Mouse (Mus musculus) spleen, adult 2 months (tissue): ENCODE data around the gene Atoh7. TPM values are rescaled to one million over a fixed set of nuclear protein-coding genes. Genes with fewer than 3 reads are reported as not detected.

Experiments
- DNase-seq, 2 experiments: peaks; one replicate each; pipeline versions ENCODE4 v3.0.0 to v3.0.0-alpha.2; 2012 to 2021; ENCODE audit warnings: low spot score in 2 of 2, low read depth in 1 of 2
- H3K27ac ChIP-seq: fragments of 200-500 bp; 2 replicates; pipeline ENCODE4 v1.5.1; 2012; ENCODE audit warnings: low read length, inconsistent platforms; ENCODE audit not compliant: insufficient read depth
- H3K27me3 ChIP-seq: fragments of 200-500 bp; 2 replicates; pipeline ENCODE4 v1.6.1; 2012; ENCODE audit warnings: mild to moderate bottlenecking, moderate library complexity, low read length, inconsistent platforms; ENCODE audit not compliant: control insufficient read depth, insufficient read depth
- H3K36me3 ChIP-seq: fragments of 200-500 bp; 2 replicates; pipeline ENCODE4 v1.6.1; 2012; ENCODE audit warnings: mild to moderate bottlenecking, low read length, inconsistent platforms; ENCODE audit not compliant: control insufficient read depth, insufficient read depth
- H3K4me1 ChIP-seq: fragments of 200-500 bp; 2 replicates; pipeline ENCODE4 v1.6.1; 2011; ENCODE audit warnings: inconsistent platforms; ENCODE audit not compliant: control insufficient read depth, insufficient read depth, insufficient read length
- H3K4me3 ChIP-seq: fragments of 200-500 bp; 2 replicates; pipeline ENCODE4 v1.5.1; 2011; ENCODE audit warnings: mild to moderate bottlenecking, inconsistent platforms; ENCODE audit not compliant: insufficient read depth, insufficient read length; ENCODE audit errors: extremely low read depth
- CTCF ChIP-seq: fragments of 200-500 bp; IDR thresholded peaks from 2 replicates; pipeline ENCODE4 v1.5.1; 2011; ENCODE audit warnings: mild to moderate bottlenecking, inconsistent platforms; ENCODE audit not compliant: insufficient read depth, insufficient read length, insufficient replicate concordance; ENCODE audit errors: extremely low read depth
- POLR2A ChIP-seq: fragments of 200-500 bp; IDR thresholded peaks from 2 replicates; pipeline ENCODE4 v1.6.1; 2011; ENCODE audit warnings: low read depth, low read length, inconsistent platforms
- WGBS: fragments of 180-500 bp; shearing (Covaris S2); methylation state at CpG from one replicate; pipeline ENCODE4 v1.1.7; 2018; 5-methylcytosine and 5-hydroxymethylcytosine counted together
- polyA plus RNA-seq: library from polyadenylated mRNA; depleted of rRNA; stranded (reverse); fragments of >200 nt; gene quantifications from 2 replicates; pipeline ENCODE4 v1.2.3, GENCODE M21; 2012

Atoh7 gene
- polyA plus RNA-seq, 1 experiment, result not detected

- no peak overlapping the region for H3K4me3 ChIP-seq
- H3K4me1 ChIP-seq, result peaks cover 4% of the 10 kb centered on the region; the same call in 1 of the 2 replicates
- no peak for DNase-seq
- H3K36me3 ChIP-seq, result no peaks in the 10 kb centered on the region
- WGBS, result 74% methylated on average over 10 of the region's 10 CpGs
- H3K27ac ChIP-seq, result no peak overlapping the region
- no peak for TF ChIP-seq CTCF
- no peak for TF ChIP-seq POLR2A
- H3K27me3 ChIP-seq, result no peaks in the 10 kb centered on the region
Measured at GRCm38 (mm10) chr10:63086304-63086703, 13.1 kb upstream of the Atoh7 start.

GRCm38 (mm10) chr10:63089103-63089757, 10.2 kb upstream of the Atoh7 start:
- Histone ChIP-seq H3K4me3 (peak overlapping the region; percentile 27; the same call in 1 of the 2 replicates), H3K27me3 (no peaks in the 10 kb centered on the region), H3K27ac (no peak overlapping the region), H3K36me3 (no peaks in the 10 kb centered on the region), H3K4me1 (peaks cover 4% of the 10 kb centered on the region; the same call in 1 of the 2 replicates)
- TF ChIP-seq CTCF, result no peak
- no peak for TF ChIP-seq POLR2A
- WGBS, result 20% methylated on average over 8 of the region's 8 CpGs
- peak in 1 of 2 experiments; percentile 12 for DNase-seq

- 43% methylated on average over 26 of the region's 26 CpGs for WGBS
- no peak for DNase-seq
- peaks cover 4% of the 10 kb centered on the region; the same call in 1 of the 2 replicates for H3K4me1 ChIP-seq
- no peaks in the 10 kb centered on the region for H3K36me3 ChIP-seq
- TF ChIP-seq CTCF, result no peak
- no peak for TF ChIP-seq POLR2A
- peak overlapping the region; percentile 27; the same call in 1 of the 2 replicates for H3K4me3 ChIP-seq
- no peaks in the 10 kb centered on the region for H3K27me3 ChIP-seq
- H3K27ac ChIP-seq, result no peak overlapping the region
Measured at GRCm38 (mm10) chr10:63089758-63090571, 9.5 kb upstream of the Atoh7 start.

GRCm38 (mm10) chr10:63091915-63092314, 7.5 kb upstream of the Atoh7 start:
- 90% methylated on average over 7 of the region's 7 CpGs for WGBS
- TF ChIP-seq CTCF (no peak), POLR2A (no peak)
- no peaks in the 10 kb centered on the region for H3K27me3 ChIP-seq
- no peak overlapping the region for H3K4me3 ChIP-seq
- H3K4me1 ChIP-seq, result peaks cover 4% of the 10 kb centered on the region; the same call in 1 of the 2 replicates
- H3K27ac ChIP-seq, result no peak overlapping the region
- no peak for DNase-seq
- H3K36me3 ChIP-seq, result no peaks in the 10 kb centered on the region

DNA sequence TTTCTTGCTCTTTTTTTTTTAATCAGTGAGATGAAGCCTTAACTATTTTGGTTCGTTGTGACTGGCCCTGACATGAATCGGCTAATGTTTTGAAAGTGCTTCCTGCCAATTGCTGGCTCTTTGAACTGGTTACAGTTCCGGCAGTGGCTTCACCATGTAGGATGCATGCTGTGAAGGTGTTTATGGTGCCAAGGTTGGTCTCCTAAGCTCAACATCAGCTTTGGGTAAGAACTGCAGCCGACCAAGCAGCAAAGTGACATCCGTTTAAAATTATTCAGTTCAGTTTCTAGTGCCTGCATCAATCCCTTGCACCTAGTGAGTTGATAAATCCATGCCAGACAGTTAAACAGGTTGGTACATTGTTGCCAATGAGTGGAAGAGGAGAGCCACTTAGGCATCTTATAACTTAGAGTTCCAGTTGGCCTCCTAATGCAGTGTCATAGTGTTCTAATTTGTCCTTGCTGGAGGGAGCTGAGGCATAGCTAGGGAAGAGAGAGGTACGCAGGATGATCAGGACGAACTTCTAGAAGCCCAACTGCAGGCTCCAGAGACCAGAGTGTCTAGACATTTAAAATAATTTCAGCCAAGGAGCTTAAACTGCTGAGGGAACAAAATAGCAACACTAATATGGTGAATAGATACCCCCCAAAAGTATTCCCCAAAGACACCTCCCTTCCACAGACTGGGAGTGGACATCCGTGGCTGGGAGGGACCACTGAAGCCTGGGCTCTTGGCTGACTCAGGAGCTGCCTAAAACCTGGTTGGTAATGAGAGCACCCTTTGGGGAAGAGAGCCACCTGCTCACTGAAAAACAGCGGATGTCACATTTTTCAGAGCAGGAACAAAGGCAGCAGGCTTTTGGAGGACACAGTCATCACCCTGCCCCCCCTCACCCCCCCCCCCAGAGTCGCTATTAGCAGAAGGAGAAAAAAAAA, 6.6 kb upstream of the Atoh7 start:
- DNase-seq, result no peak
- Histone ChIP-seq H3K4me3 (no peak overlapping the region), H3K27me3 (no peaks in the 10 kb centered on the region), H3K27ac (no peak overlapping the region), H3K36me3 (no peaks in the 10 kb centered on the region), H3K4me1 (peaks cover 4% of the 10 kb centered on the region; the same call in 1 of the 2 replicates)
- no peak for TF ChIP-seq CTCF
- TF ChIP-seq POLR2A, result no peak
- WGBS, result 68% methylated on average over 10 of the region's 10 CpGs

GRCm38 (mm10) chr10:63096757-63097156, 2.7 kb upstream of the Atoh7 start:
- peaks cover 10% of the 10 kb centered on the region for H3K27me3 ChIP-seq
- no peak overlapping the region for H3K4me3 ChIP-seq
- TF ChIP-seq POLR2A, result no peak
- no peak for TF ChIP-seq CTCF
- H3K27ac ChIP-seq, result no peak overlapping the region
- no peak for DNase-seq
- no peaks in the 10 kb centered on the region for H3K36me3 ChIP-seq
- H3K4me1 ChIP-seq, result peaks cover 4% of the 10 kb centered on the region
- 82% methylated on average over 2 of the region's 2 CpGs for WGBS
